Mouse (Mus musculus) testis, postnatal 10 days (tissue): ENCODE results near the gene Lnpk.

Experiments
- DNase-seq: peaks from one replicate; pipeline ENCODE4 v3.0.0; 2021; ENCODE audit warnings: low spot score

Gene Lnpk

DNA sequence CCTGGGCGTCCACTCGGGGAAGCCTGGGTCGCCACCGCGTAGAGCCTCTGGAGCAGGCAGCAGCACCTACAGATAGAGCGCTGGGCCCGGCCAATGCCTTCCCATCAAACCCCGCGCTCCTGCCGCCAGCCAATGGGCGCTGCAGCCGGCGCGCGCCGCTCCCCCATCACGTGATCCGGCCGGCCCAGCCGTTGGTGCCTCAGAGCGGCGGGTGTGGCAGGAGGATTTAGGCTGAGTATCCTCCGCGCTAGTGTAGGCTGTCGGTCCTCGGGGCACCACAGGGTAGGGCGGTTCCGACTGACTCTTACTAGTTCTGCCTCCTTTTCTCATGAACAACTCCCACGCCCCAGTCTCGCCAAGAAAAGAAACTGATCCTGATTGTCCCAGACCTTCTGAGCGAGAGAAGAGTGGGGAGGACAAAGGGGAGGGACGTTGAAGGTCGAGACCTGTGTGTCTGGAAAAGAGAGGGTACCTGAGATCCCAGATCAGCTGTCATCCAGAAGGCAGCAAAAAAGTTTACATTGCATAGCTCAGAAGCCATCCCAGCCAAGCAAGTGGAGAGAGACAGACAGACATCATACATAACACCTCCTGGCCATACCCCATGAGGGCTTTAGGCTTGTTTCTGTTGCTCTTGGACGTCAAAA lies at the start of gene Lnpk:
TSS of gene Lnpk (minus strand) at position 593 of the 647 bp plus-strand sequence.
- peak; percentile 93 for DNase-seq

DNA sequence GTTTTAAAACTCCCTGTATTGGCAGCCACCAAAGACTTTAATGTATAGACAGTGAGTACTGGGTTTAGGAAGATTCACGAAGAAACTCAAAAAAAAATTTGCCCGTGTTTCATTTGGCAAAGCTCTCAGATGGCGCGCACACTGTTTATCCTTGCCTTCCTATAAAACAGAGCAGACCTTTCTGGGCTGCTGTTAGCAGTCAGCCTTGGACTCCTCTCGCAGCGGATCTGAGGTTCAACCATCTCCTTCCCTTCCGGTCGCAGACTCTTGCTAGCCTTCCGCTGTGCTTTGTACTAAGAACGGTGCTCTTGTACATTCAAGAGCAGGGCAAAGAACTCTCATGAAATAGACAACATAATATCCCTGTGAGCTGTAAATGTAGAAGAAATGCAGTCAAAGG lies 41.1 kb upstream of the Lnpk start:
- DNase-seq: no peak

DNA sequence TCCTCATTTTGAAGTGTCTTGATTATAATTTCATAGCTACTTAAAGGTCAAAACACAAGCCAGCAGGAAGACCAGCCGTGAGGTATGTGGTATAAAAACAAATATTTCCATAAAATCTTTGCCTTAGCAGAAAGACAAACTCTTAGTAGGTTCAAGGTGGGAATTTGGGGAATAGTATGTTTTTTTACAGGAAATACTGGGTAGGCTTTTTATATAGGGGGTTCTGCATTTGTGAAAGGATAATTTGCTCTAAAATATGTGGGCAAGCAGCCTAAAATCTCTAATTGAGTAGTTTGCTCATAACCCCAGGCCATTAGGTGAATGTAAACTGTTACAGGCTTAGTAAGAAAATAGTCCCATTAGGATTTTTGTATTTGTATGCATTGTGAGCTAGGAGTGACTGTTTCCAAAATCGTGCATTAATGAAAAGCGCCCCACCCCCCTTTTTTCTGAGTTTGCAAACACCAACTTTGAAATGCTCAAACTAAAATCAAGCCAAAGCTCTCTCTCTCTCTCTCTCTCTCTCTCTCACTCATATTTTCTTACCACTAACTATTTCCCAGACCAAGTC lies 40.5 kb upstream of the Lnpk start:
- DNase-seq: no peak

DNA sequence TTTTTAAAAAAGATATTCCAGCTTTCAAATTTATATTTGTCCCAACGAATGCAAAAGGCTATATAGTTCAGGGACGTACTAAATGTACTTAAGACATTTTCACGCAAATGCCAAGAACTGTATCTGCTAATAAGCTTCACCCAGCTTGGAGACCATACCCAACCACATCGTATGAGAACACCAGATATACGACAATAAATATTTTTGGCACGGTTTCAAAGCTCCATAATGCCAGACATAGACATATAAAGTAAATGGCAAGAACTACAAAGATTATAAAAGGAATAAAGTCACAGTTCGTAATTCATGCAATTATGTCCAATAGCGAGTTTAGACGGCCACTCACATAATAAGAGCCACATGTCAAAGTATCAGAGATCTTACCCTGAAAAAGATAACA lies 38.5 kb upstream of the Lnpk start:
- no peak for DNase-seq

DNA sequence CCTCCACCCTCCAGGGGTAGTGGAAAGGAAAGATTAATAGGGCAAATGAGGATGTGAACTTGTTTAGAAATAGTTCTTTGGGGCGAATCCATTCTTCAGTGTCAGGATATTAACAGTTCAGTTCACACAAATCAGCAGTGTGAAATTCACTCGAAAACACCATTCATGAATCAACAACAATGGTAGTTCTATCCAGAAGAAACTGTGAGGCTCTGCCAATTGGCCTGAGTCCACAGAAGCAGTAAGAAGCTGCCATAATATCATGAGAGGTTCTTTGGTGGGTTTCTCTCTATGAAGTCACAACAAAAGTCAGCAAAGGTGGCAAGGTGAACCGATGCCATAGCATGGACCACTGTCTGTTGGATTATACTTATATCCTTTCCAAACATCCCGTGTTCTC lies 32.2 kb upstream of the Lnpk start:
- DNase-seq: no peak

DNA sequence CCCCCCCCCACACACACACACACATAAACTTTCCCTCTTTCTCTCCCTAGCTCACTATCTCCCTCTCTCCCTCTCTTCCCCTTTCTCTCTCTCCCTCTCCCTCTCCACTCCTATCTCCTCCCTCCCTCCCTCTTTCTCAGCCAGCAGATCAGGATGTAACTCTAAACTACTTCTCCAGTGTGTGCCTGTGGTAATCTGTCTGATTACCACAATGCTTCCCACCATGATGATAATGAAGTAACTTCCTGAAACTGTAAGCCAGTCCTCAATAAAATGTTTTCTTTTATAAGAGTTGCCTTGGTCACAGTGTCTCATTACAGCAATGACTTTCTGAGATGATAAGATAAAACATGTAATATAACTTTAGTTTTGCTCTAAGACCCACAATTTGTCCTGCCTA lies 30.1 kb upstream of the Lnpk start:
- DNase-seq: no peak

DNA sequence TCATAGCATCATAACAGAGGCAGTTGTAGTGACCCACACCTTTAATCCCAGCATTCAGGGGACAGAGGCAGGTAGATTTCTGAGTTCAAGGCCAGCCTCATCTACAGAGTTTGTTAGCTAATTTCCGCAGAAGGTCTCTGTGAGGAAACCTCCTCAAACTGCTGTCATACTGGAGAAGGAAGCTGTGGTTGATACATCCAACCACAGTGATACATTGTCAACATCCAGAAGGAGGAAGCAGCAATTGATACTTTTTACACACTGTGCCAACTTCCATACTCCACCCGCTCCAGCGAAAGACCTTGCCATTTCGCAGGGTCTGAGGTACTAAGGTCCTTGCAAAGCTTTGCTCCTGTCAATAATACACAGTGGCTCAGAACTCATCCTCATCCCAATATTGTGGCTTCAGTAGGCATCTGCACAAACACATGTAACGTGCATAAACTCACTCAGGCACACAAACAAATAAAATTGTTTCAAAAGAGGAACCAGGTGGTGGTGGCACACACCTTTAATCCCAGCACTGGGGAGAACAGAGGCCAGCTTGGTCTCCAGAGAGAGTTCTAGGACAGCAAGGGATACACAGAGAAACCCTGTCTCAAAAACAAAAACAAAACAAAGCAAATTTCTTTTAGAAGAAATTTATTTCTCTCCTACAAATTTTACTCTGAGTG lies 27.0 kb upstream of the Lnpk start:
- no peak for DNase-seq

DNA sequence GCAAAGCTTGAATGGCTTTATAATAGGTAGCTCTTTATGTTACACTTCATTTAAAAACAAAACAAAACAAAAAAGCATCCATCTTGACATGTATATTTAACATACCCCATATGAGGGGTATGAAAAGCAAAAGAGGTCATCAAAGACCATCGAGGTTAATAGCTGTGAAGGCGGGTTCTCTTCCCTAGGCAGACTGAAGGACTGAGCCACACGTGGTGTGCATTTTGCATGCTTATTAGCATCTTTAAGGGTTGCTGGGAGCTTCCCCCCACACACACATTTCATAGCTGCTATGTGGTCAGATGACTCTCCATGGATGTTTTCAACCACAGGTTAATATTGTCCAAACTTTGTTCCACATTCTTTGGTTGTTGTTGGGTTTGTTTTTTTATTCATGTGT lies 24.8 kb upstream of the Lnpk start:
- DNase-seq: no peak

DNA sequence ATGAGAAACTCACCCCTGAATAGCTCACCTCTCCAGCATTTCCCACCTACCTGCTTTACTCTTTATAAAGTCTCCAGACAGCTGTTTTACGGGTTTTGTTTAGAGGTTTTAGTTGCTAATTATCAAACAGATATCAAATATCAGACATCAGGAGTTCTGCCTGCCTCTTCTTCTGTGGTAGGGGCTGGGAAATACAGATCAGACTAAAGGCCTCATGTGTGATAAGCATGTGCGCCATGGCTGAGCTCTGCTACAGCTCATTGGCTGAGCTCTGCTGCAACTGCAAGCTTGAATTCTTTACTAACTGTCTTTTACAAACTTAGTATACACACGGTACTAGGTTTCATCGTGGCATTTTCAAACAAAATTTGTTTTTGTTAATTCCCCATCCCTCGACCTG lies 23.2 kb upstream of the Lnpk start:
- DNase-seq: no peak

DNA sequence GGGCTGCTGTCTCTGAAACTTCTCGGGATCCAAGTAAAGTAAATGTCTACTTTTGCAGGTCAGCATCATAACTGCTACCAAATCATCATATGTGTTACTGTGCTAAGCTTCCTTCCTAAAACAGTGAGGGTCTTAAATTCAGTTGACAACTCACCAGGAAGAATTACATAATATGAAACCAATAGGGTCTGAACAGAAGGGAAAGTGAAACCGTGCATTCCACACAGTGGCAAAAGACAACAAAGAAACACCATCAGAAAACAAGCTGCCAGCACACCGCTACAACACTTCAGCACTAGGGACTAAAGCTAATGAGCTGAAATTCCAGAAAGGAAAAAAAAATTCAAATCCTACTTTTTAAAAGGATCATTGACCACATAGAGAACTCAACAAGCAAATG lies 17.9 kb upstream of the Lnpk start:
- DNase-seq: no peak

DNA sequence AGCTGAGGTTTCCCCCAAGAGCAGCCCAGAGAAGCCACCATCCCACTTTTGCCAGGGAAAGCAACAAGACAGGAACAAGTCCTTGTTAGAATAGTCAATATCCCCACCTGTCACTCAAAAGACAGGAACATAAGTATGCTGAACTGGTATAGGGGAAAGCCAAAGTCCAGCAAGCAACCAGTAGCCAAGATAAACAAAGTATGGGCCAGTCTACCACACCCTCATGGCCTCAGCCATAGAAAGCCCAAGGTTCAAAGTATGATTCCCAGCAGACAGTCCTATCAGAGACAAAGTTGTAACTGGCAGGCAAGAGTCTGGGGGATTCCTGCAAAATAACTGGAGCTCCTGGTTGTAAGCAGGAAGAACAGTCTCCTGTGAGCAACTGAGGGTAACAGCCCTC lies 16.9 kb upstream of the Lnpk start:
- no peak for DNase-seq

DNA sequence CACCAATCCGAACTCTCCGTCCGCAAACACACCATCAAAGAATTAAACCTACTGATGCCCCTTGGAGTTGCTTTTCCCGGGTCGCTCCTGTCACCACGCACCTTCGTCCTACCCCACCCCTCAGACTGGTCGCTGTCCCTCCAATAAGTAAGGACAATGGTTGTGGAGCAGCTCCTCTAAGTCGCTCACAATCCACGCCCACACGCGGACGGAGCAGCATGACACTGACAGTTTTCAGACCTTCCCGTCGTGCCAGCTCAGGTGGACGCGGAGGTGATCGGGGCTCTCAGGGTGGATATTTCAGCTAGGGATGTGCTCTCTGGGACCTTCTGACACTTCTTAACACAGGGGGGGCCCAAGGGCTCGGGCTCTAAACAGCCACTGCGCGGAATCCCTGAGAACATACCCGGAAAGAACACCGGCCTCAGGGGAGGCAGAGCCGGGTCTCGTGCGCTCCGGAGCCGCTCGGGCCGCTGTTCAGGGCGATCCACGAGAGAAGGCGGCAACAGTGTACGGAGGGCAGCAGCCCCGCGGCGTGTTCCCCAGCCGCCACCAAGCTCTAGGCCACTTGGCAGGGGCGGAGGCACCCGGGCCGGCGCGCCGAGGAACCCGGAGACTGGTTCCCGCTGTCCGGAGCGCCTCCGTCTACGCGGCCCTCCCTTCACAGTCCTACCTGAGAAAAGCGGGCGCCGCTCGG lies 941 bp downstream of the Lnpk start:
- DNase-seq: peak; percentile 59

DNA sequence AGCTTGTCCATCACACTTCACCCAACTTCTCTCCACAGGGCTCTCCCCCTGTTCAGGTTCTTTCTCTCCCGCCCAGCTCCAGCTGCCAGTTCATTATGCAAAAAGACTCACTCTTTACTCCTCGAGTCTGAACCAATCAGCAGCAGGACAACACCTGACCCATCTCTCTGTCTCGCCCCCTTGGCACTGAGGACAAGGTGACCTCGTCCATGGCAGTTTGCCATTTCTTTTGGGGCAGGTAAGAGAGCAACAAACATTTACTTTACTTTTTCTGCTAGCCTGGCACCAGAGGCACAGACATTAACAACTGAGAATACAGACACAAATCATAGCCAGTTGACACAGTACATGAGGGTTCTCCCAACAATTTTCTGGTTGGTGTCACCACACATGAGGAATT lies 8.8 kb downstream of the Lnpk start:
- DNase-seq: no peak

DNA sequence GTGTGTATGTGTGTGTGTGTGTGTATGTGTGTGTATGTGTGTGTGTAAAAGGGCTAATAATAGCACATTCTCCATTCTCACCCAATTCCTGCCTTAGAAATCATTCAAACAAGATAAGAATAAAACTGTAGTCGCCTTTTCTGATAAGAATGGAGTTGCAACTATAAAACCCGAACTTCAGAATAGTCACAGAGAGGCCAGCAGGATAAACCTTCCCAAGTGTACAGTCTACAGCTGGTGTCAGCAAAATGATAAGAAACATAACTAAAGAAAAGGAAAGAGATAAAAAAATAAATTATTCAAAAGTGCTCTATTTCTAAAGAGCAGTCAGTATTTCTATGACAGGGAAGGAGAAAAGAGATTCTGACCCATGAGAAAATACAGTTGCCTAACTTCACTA lies 19.4 kb downstream of the Lnpk start:
- no peak for DNase-seq

DNA sequence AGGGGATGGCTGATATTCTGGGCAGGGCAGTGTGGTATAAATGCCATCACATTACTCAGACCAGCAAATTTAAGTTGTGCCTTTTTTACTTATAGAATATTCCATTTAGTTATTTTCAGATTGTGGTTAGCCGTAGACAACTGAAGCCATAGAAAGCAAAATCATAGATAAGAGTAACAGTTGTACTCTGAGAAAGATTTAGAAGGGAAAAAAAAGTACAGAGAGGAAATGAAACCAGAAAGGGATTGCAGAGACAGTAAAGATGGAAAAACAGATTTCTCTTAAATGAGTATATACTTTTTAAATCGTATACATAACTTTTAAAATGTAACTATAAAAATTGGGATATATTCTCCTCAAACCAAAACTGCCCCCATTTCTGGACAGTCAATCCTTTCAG lies 20.1 kb downstream of the Lnpk start:
- DNase-seq: no peak

DNA sequence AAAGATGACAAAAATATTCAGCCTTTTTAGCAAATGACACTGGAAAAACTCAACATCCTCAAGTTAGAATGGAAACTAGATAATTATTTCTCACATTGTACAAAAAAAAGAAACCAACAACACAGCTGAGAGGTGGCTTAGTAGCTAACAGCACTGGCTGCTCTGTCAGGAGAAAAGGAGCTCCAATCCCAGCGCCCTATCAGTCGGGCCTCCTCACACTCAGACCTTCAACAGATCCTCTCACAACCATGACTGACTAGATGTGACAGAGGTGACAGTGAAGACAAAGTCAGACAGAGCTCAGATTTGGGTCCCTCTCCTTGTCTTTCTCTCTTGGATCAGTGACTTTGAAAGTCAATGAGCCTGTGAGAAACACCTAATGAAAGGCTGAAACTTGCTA lies 21.8 kb downstream of the Lnpk start:
- no peak for DNase-seq

DNA sequence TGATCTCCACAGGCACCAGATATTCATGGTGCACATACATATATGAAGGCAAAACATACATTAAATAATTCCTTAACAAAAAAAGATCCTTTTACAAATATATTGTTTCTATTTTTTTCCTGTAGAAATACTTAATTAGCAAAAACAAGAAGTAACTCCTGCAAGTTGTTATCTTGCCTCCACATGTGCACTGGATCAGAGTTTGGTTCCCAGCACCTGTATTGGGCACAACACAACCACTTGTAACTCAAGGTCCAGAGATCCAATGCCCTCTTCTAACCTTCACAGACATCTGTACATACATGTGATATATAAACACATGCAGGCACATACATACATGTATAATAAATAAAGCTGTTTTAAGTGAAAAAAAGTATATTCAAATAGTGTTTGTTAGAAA lies 27.3 kb downstream of the Lnpk start:
- no peak for DNase-seq

DNA sequence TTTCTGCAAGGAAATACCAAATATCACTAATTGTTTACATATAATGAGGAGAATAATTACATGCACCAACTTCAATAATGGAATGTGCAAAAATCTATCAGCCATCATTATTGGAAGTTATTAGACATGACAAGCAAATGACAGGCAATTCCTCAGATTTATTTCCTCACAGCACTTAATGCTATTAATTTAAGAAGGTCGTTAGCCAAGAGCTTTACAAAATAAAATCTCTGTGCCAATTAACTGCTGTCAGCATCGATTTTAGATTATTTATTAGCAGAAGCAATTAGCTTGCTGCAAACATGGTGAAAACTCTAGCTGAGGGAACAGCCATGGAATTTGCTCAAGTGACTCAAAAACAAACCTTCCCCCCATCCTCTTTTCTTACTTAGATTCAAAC lies 30.9 kb downstream of the Lnpk start:
- DNase-seq: no peak

DNA sequence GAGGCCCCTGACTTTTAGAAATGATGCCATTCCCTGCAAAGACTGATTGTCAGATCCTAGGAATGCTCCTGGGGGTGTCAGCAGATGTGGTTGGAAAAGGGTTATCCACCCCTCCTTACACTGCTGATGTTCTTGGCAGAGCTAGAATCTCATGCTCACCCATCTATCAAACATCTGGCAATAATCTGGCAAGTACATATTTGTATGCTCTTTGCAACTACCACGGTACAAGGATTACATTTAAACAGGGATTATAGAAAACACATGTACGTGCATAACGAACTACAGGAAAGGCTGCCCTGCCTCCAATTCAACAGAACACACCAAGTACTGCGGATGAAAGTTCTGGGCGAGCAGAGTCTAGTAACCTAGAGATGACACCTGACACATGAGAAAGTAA lies 70.9 kb downstream of the Lnpk start:
- DNase-seq: no peak

DNA sequence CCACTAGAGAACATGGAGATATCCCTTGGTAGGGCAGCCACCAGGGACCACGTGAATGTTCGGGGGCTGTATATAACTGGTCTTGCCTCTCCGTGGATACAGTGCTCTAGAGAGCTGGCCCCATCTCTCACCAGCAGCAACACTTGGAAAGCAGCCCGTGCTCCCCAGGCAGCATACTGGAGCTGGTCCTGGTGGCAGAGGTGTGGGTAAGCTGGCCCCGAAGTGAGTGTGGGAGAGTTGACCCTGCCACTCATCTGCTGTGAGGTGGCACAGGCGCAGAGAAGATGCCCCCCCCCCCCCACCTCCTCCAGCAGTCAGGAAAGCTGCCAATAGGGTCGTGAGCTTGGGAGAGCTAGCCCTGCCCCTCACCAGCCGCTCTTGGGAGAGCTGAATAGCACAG lies 72.8 kb downstream of the Lnpk start:
- DNase-seq: no peak

DNA sequence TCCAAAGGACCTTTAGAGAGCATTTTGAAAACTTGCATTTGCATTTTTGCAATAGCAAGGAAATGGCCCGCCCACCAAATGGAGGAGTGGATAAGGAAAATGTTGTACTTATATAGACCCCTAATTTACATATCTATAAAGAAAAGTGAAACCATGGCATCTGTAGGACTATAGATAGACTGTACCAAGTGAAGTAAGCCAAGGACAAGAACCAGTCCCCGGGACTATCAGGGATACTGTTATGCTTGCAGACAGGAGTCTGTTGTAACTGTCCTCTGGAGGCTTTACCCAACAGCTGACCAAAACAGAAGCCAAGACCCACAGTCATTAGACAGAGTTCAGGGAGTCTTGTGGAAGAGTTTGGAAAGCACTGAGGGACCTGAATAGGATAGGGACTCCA lies 78.9 kb downstream of the Lnpk start:
- DNase-seq: no peak

DNA sequence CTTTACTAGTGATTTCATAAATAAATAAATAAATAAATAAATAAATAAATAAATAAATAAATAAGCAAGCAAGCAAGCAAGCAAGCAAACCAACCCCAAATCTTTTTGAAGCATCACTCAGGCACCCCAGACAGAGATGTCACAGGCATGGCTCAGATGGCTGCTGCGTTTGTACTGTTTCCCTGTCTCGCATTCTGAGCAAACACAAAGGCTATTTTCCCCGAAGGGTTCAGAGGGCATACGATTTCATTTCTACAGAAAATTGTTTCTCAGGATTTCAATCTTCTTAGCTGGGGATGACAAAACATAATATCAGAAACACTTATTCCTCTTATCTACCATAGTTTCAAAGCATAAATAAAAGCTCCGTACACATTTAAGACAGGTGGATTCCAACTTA lies 81.4 kb downstream of the Lnpk start:
- DNase-seq: no peak

DNA sequence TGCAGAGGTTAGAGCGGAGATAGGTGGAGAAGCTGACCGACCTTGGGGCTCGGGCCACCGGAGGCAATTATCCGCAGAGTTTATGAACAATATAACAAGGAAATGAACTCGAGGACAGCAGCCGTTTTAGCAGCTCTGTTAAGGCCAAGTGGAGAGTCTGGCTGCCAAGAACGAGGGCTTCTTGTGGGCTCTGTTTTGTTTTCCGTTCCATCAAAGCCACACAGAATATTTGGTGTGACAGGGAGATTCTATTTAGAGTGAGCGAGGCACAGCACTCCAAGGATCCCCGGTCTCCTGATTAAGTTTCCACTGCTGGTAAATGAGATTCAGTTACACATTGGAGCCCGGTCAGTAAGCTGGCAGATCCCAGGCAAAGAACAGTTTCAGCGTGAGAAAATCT lies 87.8 kb downstream of the Lnpk start:
- DNase-seq: no peak
